Mouse (Mus musculus) brain, adult 2 months (tissue): ENCODE data around the gene Alox5.

Experiments
- DNase-seq: peaks from one replicate; pipeline ENCODE4 v3.0.0; 2011; ENCODE audit warnings: low read depth, low spot score

The Alox5 gene

DNA sequence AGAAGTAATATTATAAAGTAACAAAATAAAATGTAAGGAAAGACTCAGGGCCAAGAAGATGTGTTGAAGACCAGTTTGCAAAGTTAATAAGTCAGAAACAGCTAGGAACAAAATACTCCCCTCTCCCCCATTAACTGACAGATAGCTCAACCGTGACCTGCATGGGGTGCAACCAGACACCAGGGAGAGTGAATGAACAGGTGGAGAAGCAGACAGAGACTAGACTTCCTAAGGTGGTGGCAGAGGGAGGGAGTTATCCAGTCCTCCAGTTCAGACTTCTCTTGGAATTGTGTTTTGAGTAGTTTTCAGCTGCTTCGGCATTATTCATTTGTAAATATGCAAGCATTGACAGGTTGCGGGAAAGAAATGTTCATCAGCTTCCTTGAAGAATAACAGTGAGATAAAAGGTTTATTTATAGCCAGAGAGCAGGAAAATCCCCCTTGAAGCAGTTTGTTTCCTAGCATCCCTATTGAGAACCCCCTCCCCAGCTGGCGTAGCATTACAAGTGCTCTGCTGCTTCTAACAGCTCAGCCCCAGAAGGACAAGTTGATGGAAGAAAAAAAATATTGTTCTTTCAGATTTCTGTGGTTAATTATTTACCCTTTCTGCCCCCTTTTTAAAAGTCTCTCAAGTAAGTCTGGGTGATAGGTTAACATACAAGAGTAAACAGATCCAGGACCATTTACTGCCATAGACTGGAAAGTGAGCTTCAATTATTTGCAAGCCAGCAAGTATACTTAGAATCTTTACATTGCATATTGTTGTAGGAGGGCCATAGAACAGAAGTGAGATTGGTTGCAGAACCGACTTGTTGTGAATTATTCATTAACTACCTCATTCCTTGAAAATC lies 75.6 kb downstream of the Alox5 start:
- no peak for DNase-seq

DNA sequence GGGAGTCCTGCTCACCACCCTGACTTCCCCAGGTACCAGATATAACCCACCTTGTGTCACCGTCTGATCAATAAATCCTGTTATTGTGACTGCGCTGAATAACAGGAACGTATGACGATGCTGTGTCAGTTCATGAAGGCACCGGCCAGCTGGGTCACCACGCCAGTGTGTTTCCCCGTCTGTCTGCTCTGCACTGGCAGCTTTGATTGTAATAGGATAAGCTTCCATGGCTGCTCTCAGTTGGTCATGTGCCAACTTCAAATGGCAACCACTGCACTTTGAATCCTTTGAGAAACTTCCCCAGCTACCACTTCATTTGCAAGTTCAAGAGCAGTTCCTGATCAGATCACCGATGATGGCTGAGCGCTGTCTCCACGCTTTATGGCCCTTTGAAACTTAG lies 77.4 kb downstream of the Alox5 start:
- no peak for DNase-seq

DNA sequence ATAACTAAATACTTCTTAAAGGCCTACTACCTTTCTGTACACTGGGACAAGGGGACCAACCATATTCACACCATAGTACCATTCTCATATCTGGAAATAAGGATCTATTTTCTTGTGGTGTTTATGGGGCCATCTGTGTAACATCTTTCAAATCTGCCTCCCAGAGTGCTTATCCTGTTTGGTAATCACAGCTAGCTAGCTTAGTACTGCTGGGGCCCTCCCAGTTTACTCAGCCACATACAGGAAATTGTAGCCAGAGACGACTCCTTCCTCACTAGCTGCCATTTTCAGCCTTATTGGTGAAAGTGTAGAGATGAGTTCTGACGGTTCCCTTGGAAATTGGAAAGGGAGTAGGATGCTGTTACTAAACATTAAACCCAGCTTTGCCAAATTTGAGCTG lies 79.4 kb downstream of the Alox5 start:
- DNase-seq = no peak

DNA sequence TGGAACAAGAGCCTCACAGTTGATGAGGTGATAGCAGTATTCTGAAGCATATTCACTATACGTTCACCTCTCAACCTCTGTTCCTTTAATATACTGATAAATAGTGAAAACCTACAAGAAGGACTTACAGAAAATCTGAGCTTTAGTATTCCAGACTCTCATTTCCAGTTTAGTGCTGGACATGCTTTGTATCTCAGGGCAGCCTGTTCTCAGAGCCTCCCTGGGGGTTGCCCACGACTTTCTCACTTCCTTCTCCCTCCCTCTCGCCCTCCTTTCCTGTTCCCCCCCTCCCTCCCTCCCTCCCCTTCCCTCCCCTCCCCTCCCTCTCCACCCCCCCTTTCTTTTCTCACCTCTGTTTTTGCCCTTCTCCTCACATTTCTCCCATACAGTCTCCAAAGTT lies 80.8 kb downstream of the Alox5 start:
- no peak for DNase-seq

GRCm38 (mm10) chr6:116378892-116379291 lies 82.1 kb downstream of the Alox5 start:
- DNase-seq = no peak

DNA sequence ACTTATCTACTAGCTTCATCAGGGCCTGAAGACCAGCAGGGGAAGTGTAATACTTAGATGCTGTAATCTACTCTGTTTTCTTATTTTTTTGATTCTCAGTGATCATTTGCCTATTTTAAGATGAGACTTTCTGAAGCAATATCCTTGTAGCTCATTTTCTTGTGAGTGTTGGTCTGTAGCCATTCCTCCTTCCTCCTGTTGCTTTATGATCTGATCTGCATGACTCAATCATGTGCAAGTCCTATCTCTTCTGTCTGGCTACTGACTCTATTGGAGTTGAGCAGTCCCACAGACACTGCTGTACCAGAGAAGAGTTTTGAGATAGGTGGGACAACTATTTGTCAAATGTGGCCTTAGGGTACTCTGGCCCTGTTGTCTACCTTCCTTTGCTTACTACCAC lies 86.4 kb downstream of the Alox5 start:
- DNase-seq = no peak

- no peak for DNase-seq
These were observed 86.8 kb downstream of the Alox5 start for GRCm38 (mm10) chr6:116374136-116374535.

GRCm38 (mm10) chr6:116371500-116371899 lies 89.5 kb downstream of the Alox5 start:
- DNase-seq = no peak

DNA sequence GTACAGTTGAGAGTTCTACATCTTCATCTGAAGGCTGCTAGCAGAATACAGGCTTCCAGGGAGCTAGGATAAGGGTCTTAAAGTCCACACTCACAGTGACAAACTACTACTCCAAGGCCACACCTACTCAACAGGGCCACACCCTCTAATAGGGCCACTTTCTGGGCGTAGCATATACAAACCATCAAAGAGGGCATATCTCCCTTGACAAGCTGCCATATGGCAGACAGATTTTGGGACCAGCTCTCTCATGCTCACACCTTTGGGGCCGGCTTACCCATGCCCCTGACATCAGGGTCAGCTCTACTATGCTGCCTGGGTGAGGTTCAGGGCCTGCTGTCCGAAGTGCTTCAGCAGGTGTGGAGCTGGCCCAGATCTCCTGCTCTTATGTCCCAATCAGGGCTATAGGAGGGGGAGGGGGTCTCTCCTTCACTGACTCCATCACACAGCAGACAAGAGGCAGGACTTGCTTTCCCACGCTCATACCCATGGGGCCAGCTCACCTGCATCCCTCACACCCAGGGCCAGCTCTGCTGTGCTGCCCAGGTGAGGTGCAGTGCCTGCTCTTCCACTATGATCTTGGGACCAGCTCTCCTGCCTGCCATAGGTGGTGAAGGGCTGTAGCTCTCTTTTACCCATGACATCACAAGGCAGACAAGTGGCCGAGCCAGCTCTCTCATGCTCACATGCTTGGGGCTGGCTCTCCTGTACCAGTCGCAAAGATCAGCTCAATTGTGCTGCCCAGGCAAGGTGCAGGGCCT lies 90.6 kb downstream of the Alox5 start:
- no peak for DNase-seq

DNA sequence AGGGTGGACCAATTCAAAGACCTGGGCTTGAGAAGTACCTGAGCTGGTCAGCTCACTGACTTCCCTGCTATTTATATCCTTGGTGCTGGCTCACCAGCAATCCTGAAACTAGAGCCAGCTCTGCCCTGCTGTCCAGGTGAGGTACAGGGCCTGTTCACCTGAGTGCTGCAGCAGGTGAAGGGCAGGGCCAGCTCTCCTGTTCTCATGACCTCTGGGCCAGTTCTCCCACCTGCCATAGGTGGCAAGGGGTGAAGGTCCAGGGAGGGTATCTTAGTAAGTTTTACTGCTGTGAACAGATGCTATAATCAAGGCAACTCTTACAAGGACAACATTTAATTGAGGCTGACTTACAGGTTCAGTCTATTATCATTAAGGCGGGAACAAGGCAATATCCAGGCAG lies 91.2 kb downstream of the Alox5 start:
- DNase-seq = no peak

DNA sequence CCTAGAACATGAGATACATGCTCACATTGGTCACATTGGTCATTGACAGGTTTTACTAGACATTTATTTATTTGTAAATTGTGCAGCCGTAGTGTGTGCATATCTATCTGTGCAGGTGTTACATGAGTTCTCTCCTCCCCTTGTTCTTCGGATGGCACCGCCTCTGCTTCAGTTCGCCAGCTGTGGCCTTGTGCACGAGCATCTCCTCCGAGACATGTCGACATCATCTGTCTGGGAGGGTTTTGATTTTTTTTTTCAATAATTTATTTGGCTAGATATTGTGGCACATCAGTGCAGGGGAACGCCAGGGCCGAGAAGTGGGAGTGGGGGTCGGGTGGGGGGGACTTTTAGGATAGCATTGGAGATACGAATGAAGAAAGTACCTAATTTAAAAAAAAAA lies 93.0 kb downstream of the Alox5 start:
- no peak for DNase-seq

- DNase-seq = no peak
These were observed 99.0 kb downstream of the Alox5 start for GRCm38 (mm10) chr6:116361993-116362392.

DNA sequence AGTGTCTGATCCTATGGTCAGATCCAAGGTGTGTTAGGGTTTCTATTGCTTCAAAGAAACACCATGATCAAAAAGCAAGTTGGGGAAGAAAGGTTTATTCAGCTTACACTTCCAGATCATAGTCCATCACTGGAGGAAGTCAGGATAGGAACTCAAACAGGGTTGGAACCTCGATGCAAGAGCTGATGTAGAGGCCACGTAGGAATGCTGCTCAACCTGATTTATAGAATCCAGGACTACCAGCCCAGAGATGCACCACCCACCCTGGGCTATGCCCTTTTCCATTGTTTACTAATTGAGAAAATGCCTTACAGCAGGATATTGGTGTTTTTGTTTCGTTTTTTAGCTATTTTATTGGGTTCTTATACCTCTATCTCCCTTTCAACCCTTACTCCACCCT lies 99.5 kb downstream of the Alox5 start:
- DNase-seq = no peak
